Mouse (Mus musculus) liver, embryonic 14.5 days (tissue): ENCODE data around the gene Ceacam20. TPM values are rescaled to one million over a fixed set of nuclear protein-coding genes. Genes with fewer than 3 reads are reported as not detected.

Experiments
- ATAC-seq: fragments of 200-750 bp; cut with Nextera tagmentation; 2 replicates; pipeline ENCODE4 v1.8.0; 2017; ENCODE audit warnings: moderate number of reproducible peaks, mild to moderate bottlenecking, moderate library complexity; ENCODE audit not compliant: insufficient read depth
- DNase-seq, 3 experiments: peaks; one replicate each; pipeline ENCODE4 v3.0.0-alpha.2; 2012 to 2013; ENCODE audit warnings: low read depth in 3 of 3, low spot score in 3 of 3
- H3K27ac ChIP-seq: fragments of 300-500 bp; sonication (generic); 2 replicates; pipeline ENCODE4 v1.5.1; 2014; ENCODE audit warnings: moderate library complexity, mild to moderate bottlenecking, control low read depth, inconsistent platforms
- H3K27me3 ChIP-seq: fragments of 300-500 bp; sonication (generic); 2 replicates; pipeline ENCODE4 v1.6.1; 2014; ENCODE audit warnings: mild to moderate bottlenecking, low read length, moderate library complexity; ENCODE audit not compliant: control insufficient read depth, insufficient read depth
- H3K36me3 ChIP-seq: fragments of 300-500 bp; sonication (generic); replicated peaks from 2 replicates; pipeline ENCODE4 v1.6.1; 2014; ENCODE audit warnings: low read depth; ENCODE audit not compliant: control insufficient read depth, insufficient read depth
- H3K4me1 ChIP-seq, 2 experiments: fragments of 200-500 bp in 1 of 2; fragments of 300-500 bp in 1 of 2; sonication (generic) in 1 of 2; replicated peaks; 2 replicates each; pipeline ENCODE4 v1.6.1; 2012 to 2014; ENCODE audit warnings: antibody characterized with exemption in 1 of 2, inconsistent platforms in 1 of 2, low read length in 1 of 2; ENCODE audit not compliant: control insufficient read depth in 2 of 2, insufficient read depth in 2 of 2
- H3K4me2 ChIP-seq: fragments of 300-500 bp; sonication (generic); 2 replicates; pipeline ENCODE4 v1.6.1; 2014; ENCODE audit warnings: low read depth, mild to moderate bottlenecking, control low read depth, moderate library complexity
- H3K4me3 ChIP-seq, 2 experiments: fragments of 200-500 bp in 1 of 2; fragments of 300-500 bp in 1 of 2; sonication (generic) in 1 of 2; 2 replicates each; pipeline ENCODE4 v1.5.1; 2012 to 2014; ENCODE audit warnings: low read depth in 2 of 2, low read length in 2 of 2, mild to moderate bottlenecking in 2 of 2, control low read depth in 1 of 2, inconsistent platforms in 1 of 2, moderate library complexity in 1 of 2; ENCODE audit not compliant: insufficient read depth in 1 of 2
- H3K9ac ChIP-seq: fragments of 300-500 bp; sonication (generic); replicated peaks from 2 replicates; pipeline ENCODE4 v1.6.1; 2014; ENCODE audit warnings: mild to moderate bottlenecking, control low read depth, moderate library complexity
- H3K9me3 ChIP-seq: fragments of 300-500 bp; sonication (generic); 2 replicates; pipeline ENCODE4 v1.6.1; 2016; ENCODE audit warnings: low read length, mixed read lengths; ENCODE audit not compliant: control insufficient read depth
- CTCF ChIP-seq: IDR thresholded peaks from 2 replicates; pipeline ENCODE4 v1.5.1; 2016; ENCODE audit warnings: antibody characterized with exemption, low read depth, control low read depth
- EP300 ChIP-seq: IDR thresholded peaks from 2 replicates; pipeline ENCODE4 v1.6.1; 2016; ENCODE audit warnings: antibody characterized with exemption, low read depth
- WGBS: fragments of 180-500 bp; shearing (Covaris S2); extraction: QIAGEN DNeasy Blood & Tissue Kit; methylation state at CpG from one replicate; pipeline ENCODE4 v1.1.7; 2014; ENCODE audit not compliant: insufficient replicate concordance; 5-methylcytosine and 5-hydroxymethylcytosine counted together
- polyA plus RNA-seq, 2 experiments: library from polyadenylated mRNA; depleted of rRNA in 1 of 2; stranded (reverse) in 1 of 2; unstranded in 1 of 2; fragments of >200 nt; fragmentation: Nextera tagmentation in 1 of 2; extraction: Ambion mirVana in 1 of 2; gene quantifications; 2 replicates each; pipeline versions ENCODE4 v1.2.1 to v1.2.3; 2012 to 2014

Gene Ceacam20
- polyA plus RNA-seq, 2 experiments, result not detected

GRCm38 (mm10) chr7:19955861-19956260 lies 9.4 kb upstream of the Ceacam20 start:
- H3K9me3 ChIP-seq, result no peaks in the 10 kb centered on the region
- TF ChIP-seq EP300, result no peak
- TF ChIP-seq CTCF, result no peak
- H3K4me1 ChIP-seq, result peaks cover 0 to 5% of the 10 kb centered on the region in 2 experiments; a peak in 1 of 4 replicates
- H3K9ac ChIP-seq, result no peak overlapping the region
- H3K36me3 ChIP-seq, result no peaks in the 10 kb centered on the region
- whole genome bisulfite sequencing, result 52% methylated on average over 4 of the region's 4 CpGs
- no peak overlapping the region for H3K4me3 ChIP-seq
- no peak overlapping the region for H3K27ac ChIP-seq
- H3K27me3 ChIP-seq, result no peaks in the 10 kb centered on the region
- H3K4me2 ChIP-seq, result no peak overlapping the region
- DNase-seq, result no peak
- ATAC-seq, result no peak

DNA sequence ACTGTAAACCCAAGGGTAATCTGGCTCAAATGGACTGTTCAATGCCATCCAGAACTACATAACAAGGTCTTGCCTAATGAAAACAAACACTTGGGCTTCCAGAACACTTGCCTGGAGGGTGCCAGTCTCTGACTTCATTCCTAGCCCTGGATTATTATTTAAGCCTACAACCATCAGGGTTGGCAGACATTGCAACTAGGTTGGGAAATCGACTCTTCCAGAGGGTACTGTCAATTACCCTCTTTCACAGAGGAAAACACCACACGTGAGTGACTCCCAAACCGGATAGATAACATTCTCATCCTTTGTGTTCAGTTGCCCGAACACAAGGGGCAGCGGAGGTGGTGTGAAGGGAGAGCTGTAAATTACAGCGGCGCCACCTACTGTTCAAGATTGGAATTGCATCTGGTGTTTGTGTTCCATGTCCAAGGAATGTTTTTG lies 8.9 kb upstream of the Ceacam20 start:
- Histone ChIP-seq H3K27me3 (no peaks in the 10 kb centered on the region), H3K36me3 (no peaks in the 10 kb centered on the region), H3K4me3 (no peak overlapping the region), H3K27ac (no peak overlapping the region), H3K4me1 (peaks cover 0 to 5% of the 10 kb centered on the region in 2 experiments; a peak in 1 of 4 replicates), H3K4me2 (no peak overlapping the region), H3K9ac (no peak overlapping the region), H3K9me3 (no peaks in the 10 kb centered on the region)
- ATAC-seq, result no peak
- WGBS, result 1% methylated on average over 7 of the region's 7 CpGs
- peak; percentile 35 to 46 (median 42) for DNase-seq
- TF ChIP-seq EP300 (no peak), CTCF (peak; percentile 88)

DNA sequence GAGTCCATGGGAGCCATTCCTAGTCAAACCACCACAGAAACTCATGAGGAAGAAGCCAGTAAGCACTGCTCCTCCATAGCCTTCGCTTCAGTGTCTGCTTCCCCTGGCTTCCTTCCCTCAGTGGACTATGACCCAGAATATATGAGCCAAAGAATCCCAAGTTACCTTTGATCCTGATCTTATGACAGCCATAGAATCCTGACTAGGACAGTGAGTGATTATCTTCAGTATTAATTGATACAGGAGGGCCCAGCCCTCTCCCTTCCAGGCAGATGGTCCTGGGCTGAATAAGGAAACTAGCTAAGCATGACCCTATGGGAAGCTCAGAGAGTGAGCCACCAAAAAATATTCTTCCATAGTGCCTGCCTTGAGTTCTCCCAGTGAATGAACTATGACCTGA lies 2.8 kb upstream of the Ceacam20 start:
- Histone ChIP-seq H3K4me2 (no peak overlapping the region), H3K27ac (no peak overlapping the region), H3K27me3 (no peaks in the 10 kb centered on the region), H3K9me3 (no peaks in the 10 kb centered on the region), H3K9ac (no peak overlapping the region), H3K36me3 (no peaks in the 10 kb centered on the region), H3K4me3 (no peak overlapping the region), H3K4me1 (no peaks in the 10 kb centered on the region)
- WGBS, result 36% methylated on average over 1 of the region's 1 CpGs
- TF ChIP-seq EP300 (no peak), CTCF (no peak)
- no peak for ATAC-seq
- DNase-seq, result no peak

GRCm38 (mm10) chr7:19969106-19969505 lies 3.9 kb downstream of the Ceacam20 start:
- 50% methylated on average over 3 of the region's 3 CpGs for WGBS
- Histone ChIP-seq H3K36me3 (no peaks in the 10 kb centered on the region), H3K4me2 (no peak overlapping the region), H3K27me3 (no peaks in the 10 kb centered on the region), H3K27ac (no peak overlapping the region), H3K4me1 (no peaks in the 10 kb centered on the region), H3K4me3 (no peak overlapping the region), H3K9ac (no peak overlapping the region), H3K9me3 (no peaks in the 10 kb centered on the region)
- no peak for TF ChIP-seq CTCF
- ATAC-seq, result no peak
- DNase-seq, result no peak

GRCm38 (mm10) chr7:19969541-19970090 lies 4.4 kb downstream of the Ceacam20 start:
- Histone ChIP-seq H3K9me3 (no peaks in the 10 kb centered on the region), H3K36me3 (no peaks in the 10 kb centered on the region), H3K4me1 (no peaks in the 10 kb centered on the region), H3K4me2 (no peak overlapping the region), H3K4me3 (no peak overlapping the region), H3K27me3 (no peaks in the 10 kb centered on the region), H3K9ac (no peak overlapping the region), H3K27ac (no peak overlapping the region)
- DNase-seq (no peak), ATAC-seq (no peak)
- TF ChIP-seq CTCF (peak; percentile 30; the same call in 1 of the 2 replicates), EP300 (no peak)
- WGBS, result 77% methylated on average over 4 of the region's 4 CpGs
